Mouse (Mus musculus) neural tube, embryonic 11.5 days (tissue): ENCODE results near the gene Myo15b. TPM values are rescaled to one million over a fixed set of nuclear protein-coding genes. Genes with fewer than 3 reads are reported as not detected.
A peak's percentile ranks its signal among the peaks of the same experiment; 100 is the strongest.

Experiments used
- ATAC-seq: fragments of 200-750 bp; cut with Nextera tagmentation; 2 replicates; pipeline ENCODE4 v1.8.0; 2017; ENCODE audit warnings: moderate number of reproducible peaks, mild to moderate bottlenecking, moderate TSS enrichment, moderate library complexity; ENCODE audit not compliant: insufficient read depth, low FRiP score, low TSS enrichment
- DNase-seq: peaks from one replicate; pipeline ENCODE4 v3.0.0-alpha.2; 2015; ENCODE audit warnings: low spot score
- H3K27ac ChIP-seq: fragments of 300-500 bp; sonication (generic); 2 replicates; pipeline ENCODE4 v1.5.1; 2014; ENCODE audit warnings: low read depth, mild to moderate bottlenecking, low read length
- H3K27me3 ChIP-seq: fragments of 300-500 bp; sonication (generic); 2 replicates; pipeline ENCODE4 v1.6.1; 2014; ENCODE audit warnings: mild to moderate bottlenecking, low read length, mixed read lengths; ENCODE audit not compliant: control insufficient read depth, insufficient read depth
- H3K36me3 ChIP-seq: fragments of 300-500 bp; sonication (generic); 2 replicates; pipeline ENCODE4 v1.6.1; 2014; ENCODE audit warnings: mild to moderate bottlenecking, low read length, moderate library complexity, mixed read lengths; ENCODE audit not compliant: control insufficient read depth, insufficient read depth
- H3K4me1 ChIP-seq: fragments of 300-500 bp; sonication (generic); 2 replicates; pipeline ENCODE4 v1.6.1; 2014; ENCODE audit warnings: low read length, mixed read lengths; ENCODE audit not compliant: control insufficient read depth, insufficient read depth
- H3K4me2 ChIP-seq: fragments of 300-500 bp; sonication (generic); 2 replicates; pipeline ENCODE4 v1.6.1; 2014; ENCODE audit warnings: low read depth, mild to moderate bottlenecking, moderate library complexity
- H3K4me3 ChIP-seq: fragments of 300-500 bp; sonication (generic); 2 replicates; pipeline ENCODE4 v1.5.1; 2014; ENCODE audit warnings: low read depth, low read length
- H3K9ac ChIP-seq: fragments of 300-500 bp; sonication (generic); 2 replicates; pipeline ENCODE4 v1.6.1; 2014; ENCODE audit warnings: mild to moderate bottlenecking, low read length
- H3K9me3 ChIP-seq: fragments of 300-500 bp; sonication (generic); 2 replicates; pipeline ENCODE4 v1.6.1; 2016; ENCODE audit warnings: low read length; ENCODE audit not compliant: control insufficient read depth
- WGBS: fragments of 180-500 bp; shearing (Covaris S2); extraction: QIAGEN DNeasy Blood & Tissue Kit; methylation state at CpG from one replicate; pipeline ENCODE4 v1.1.7; 2014; 5-methylcytosine and 5-hydroxymethylcytosine counted together
- polyA plus RNA-seq: library from polyadenylated mRNA; unstranded; fragments of >200 nt; fragmentation: Nextera tagmentation; extraction: Ambion mirVana; gene quantifications from 2 replicates; pipeline ENCODE4 v1.2.1, GENCODE M21; 2014

The Myo15b gene
- polyA plus RNA-seq, 1 experiment from 2014 or later, result 0.13 TPM

GRCm38 (mm10) chr11:115875935-115876334, 17.7 kb downstream of the Myo15b start:
- H3K4me1 ChIP-seq, result no peaks in the 10 kb centered on the region
- ATAC-seq (no peak), DNase-seq (no peak)
- no peak overlapping the region for H3K27ac ChIP-seq
- H3K36me3 ChIP-seq, result no peaks in the 10 kb centered on the region
- no peaks in the 10 kb centered on the region for H3K27me3 ChIP-seq
- H3K4me3 ChIP-seq, result no peak overlapping the region
- H3K9me3 ChIP-seq, result no peaks in the 10 kb centered on the region
- 90% methylated on average over 3 of the region's 3 CpGs for WGBS
- no peak overlapping the region for H3K9ac ChIP-seq
- H3K4me2 ChIP-seq, result no peak overlapping the region

- no peak for DNase-seq
- no peak for ATAC-seq
- no peak overlapping the region for H3K4me3 ChIP-seq
- no peak overlapping the region for H3K9ac ChIP-seq
- H3K27me3 ChIP-seq, result no peaks in the 10 kb centered on the region
- no peaks in the 10 kb centered on the region for H3K36me3 ChIP-seq
- H3K9me3 ChIP-seq, result no peaks in the 10 kb centered on the region
- H3K4me2 ChIP-seq, result no peak overlapping the region
- H3K27ac ChIP-seq, result no peak overlapping the region
- H3K4me1 ChIP-seq, result no peaks in the 10 kb centered on the region
- WGBS, result 81% methylated on average over 5 of the region's 5 CpGs
Observed at GRCm38 (mm10) chr11:115876438-115876837, 18.2 kb downstream of the Myo15b start.

DNA sequence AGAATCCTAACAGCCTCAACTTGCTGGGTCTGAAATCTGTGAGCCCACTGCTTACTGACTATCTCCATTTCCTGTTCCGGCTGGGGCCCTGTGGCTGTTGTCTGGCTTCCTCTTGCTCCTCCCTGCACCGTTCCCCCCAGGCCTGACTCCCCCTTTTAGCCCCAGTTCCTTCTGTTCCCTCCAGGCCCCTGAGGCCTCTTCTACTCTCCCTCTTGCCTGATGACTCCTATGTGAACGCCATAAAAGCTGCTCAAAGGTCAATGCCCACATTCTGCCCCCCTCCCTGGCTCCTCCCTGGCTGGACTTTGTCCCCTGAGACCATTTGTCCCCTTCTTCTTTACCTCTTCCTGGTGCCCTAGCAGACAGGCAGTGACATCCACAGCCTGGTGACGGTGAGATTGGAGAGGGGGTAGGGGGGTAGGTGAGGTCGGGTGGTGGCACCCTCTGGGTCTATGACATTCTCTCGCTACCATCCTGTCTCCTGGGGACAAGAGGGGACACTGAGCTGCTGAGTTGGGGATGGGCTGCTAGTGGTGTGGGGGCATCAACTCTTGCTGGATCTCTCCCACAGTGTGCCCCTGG, 19.1 kb downstream of the Myo15b start:
- DNase-seq (no peak), ATAC-seq (no peak)
- 55% methylated on average over 6 of the region's 6 CpGs for WGBS
- Histone ChIP-seq H3K4me3 (no peak overlapping the region), H3K9me3 (no peaks in the 10 kb centered on the region), H3K4me1 (no peaks in the 10 kb centered on the region), H3K27ac (no peak overlapping the region), H3K9ac (no peak overlapping the region), H3K36me3 (no peaks in the 10 kb centered on the region), H3K27me3 (no peaks in the 10 kb centered on the region; the same call in 1 of the 2 replicates), H3K4me2 (no peak overlapping the region)

DNA sequence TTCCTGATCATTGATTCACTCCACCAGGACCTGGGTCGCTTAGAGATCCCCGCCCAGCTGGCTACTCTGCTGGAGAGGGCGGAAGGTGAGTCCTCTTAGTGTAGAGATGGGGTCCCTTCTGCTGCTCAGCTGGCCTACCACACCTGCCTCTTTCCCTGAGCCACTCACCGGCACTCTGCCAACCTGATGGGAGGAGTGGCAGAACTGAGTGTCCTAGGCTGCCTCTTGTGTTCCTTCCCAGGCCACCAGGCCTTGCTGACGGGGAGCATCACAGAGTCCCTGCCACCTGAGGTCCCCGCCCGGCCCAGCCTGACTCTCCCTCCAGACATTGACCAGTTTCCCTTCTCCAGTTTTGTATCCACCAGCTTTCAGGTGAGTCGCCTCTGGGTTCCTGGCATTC, 19.9 kb downstream of the Myo15b start:
- Histone ChIP-seq H3K27ac (no peak overlapping the region), H3K27me3 (peaks cover 4% of the 10 kb centered on the region; the same call in 1 of the 2 replicates), H3K4me3 (no peak overlapping the region), H3K9me3 (no peaks in the 10 kb centered on the region), H3K4me2 (no peak overlapping the region), H3K9ac (no peak overlapping the region), H3K36me3 (no peaks in the 10 kb centered on the region), H3K4me1 (no peaks in the 10 kb centered on the region)
- ATAC-seq, result no peak
- 80% methylated on average over 8 of the region's 8 CpGs for WGBS
- DNase-seq, result no peak

GRCm38 (mm10) chr11:115881002-115881401, 22.8 kb downstream of the Myo15b start:
- Histone ChIP-seq H3K27ac (no peak overlapping the region), H3K4me1 (no peaks in the 10 kb centered on the region), H3K9me3 (no peaks in the 10 kb centered on the region), H3K36me3 (no peaks in the 10 kb centered on the region), H3K4me2 (no peak overlapping the region), H3K9ac (no peak overlapping the region), H3K4me3 (no peak overlapping the region), H3K27me3 (peaks cover 8% of the 10 kb centered on the region)
- WGBS, result 27% methylated on average over 5 of the region's 5 CpGs
- DNase-seq, result peak; percentile 30
- ATAC-seq, result no peak

GRCm38 (mm10) chr11:115883251-115883650, 25.0 kb downstream of the Myo15b start:
- no peaks in the 10 kb centered on the region for H3K36me3 ChIP-seq
- ATAC-seq (no peak), DNase-seq (no peak)
- H3K9me3 ChIP-seq, result no peaks in the 10 kb centered on the region
- no peaks in the 10 kb centered on the region for H3K4me1 ChIP-seq
- no peak overlapping the region for H3K27ac ChIP-seq
- WGBS, result 25% methylated on average over 15 of the region's 17 CpGs
- no peak overlapping the region for H3K4me2 ChIP-seq
- peaks cover 8% of the 10 kb centered on the region for H3K27me3 ChIP-seq
- no peak overlapping the region for H3K4me3 ChIP-seq
- no peak overlapping the region for H3K9ac ChIP-seq

GRCm38 (mm10) chr11:115884361-115884760, 26.2 kb downstream of the Myo15b start:
- H3K4me3 ChIP-seq, result no peak overlapping the region
- no peaks in the 10 kb centered on the region for H3K4me1 ChIP-seq
- no peaks in the 10 kb centered on the region for H3K36me3 ChIP-seq
- H3K9me3 ChIP-seq, result no peaks in the 10 kb centered on the region
- no peak overlapping the region for H3K27ac ChIP-seq
- H3K4me2 ChIP-seq, result no peak overlapping the region
- peaks cover 8% of the 10 kb centered on the region for H3K27me3 ChIP-seq
- DNase-seq (no peak), ATAC-seq (no peak)
- 97% methylated on average over 3 of the region's 3 CpGs for WGBS
- H3K9ac ChIP-seq, result no peak overlapping the region

- Histone ChIP-seq H3K9me3 (no peaks in the 10 kb centered on the region), H3K4me3 (no peak overlapping the region), H3K9ac (no peak overlapping the region), H3K4me2 (no peak overlapping the region), H3K36me3 (no peaks in the 10 kb centered on the region), H3K27ac (no peak overlapping the region), H3K4me1 (no peaks in the 10 kb centered on the region), H3K27me3 (peaks cover 8% of the 10 kb centered on the region)
- WGBS, result 77% methylated on average over 11 of the region's 11 CpGs
- DNase-seq (no peak), ATAC-seq (no peak)
Observed at GRCm38 (mm10) chr11:115885281-115885680, 27.1 kb downstream of the Myo15b start.

GRCm38 (mm10) chr11:115886446-115886845, 28.2 kb downstream of the Myo15b start:
- no peak for DNase-seq

More at GRCm38 (mm10) chr11:115886446-115886845, 28.2 kb downstream of the Myo15b start:
- Histone ChIP-seq H3K36me3 (no peaks in the 10 kb centered on the region), H3K4me1 (no peaks in the 10 kb centered on the region), H3K9ac (no peak overlapping the region), H3K27me3 (peaks cover 8% of the 10 kb centered on the region), H3K4me3 (no peak overlapping the region), H3K4me2 (no peak overlapping the region), H3K27ac (no peak overlapping the region), H3K9me3 (no peaks in the 10 kb centered on the region)
- 93% methylated on average over 11 of the region's 11 CpGs for WGBS
- ATAC-seq, result no peak
